ENCODE assay signal across 15 mouse cellular contexts in genomic region chr1:42710234-42710633, GRCm38 (mm10). TPM values are rescaled to one million over a fixed set of nuclear protein-coding genes. Genes with fewer than 3 reads are reported as not detected.
A peak's percentile ranks its signal among the peaks of the same experiment; 100 is the strongest.
DNase-seq lines count a peak whose midpoint lies in the region; ATAC-seq and TF ChIP-seq lines count a peak whose summit lies in the region.
"Had no signal": no experiment of that assay in that cellular context is flagged by ENCODE, and none has a peak within 500 bp of the region (broad histone marks: within the 10 kb centered on the region; RNA-seq: fewer than 3 reads in every experiment).

No protein-coding gene starts in this region.

- no peak for ATAC-seq in neural tube, embryonic 11.5 days (ENCODE audit: insufficient read depth, low FRiP score, low TSS enrichment)
- ATAC-seq in granulocyte monocyte progenitor cell, adult 5-6 weeks (replicated peaks; ENCODE audit: poor library complexity, severe bottlenecking): peak; percentile 55
- no peak for ATAC-seq in midbrain, embryonic 11.5 days (ENCODE audit: low FRiP score)
- no peak for ATAC-seq in stomach, postnatal 0 days (ENCODE audit: low FRiP score, low TSS enrichment)
- ATAC-seq: Patski had no signal

- H3K4me1 ChIP-seq in neural tube, embryonic 11.5 days (ENCODE audit: control insufficient read depth, insufficient read depth, low read length): peaks cover 23% of the 10 kb centered on the region
- peaks cover 69% of the 10 kb centered on the region for H3K4me1 ChIP-seq in midbrain, embryonic 11.5 days (ENCODE audit: control insufficient read depth, insufficient read depth, low read length)
- H3K4me1 ChIP-seq in stomach, postnatal 0 days (replicated peaks; ENCODE audit: control insufficient read depth, insufficient read depth): peaks cover 6% of the 10 kb centered on the region
- H3K4me1 ChIP-seq: liver, embryonic 15.5 days had no signal

- no peak overlapping the region for H3K27ac ChIP-seq in neural tube, embryonic 11.5 days (ENCODE audit: low read depth, low read length)
- no peak overlapping the region for H3K27ac ChIP-seq in midbrain, embryonic 11.5 days (ENCODE audit: low read depth, low read length)
- no peak overlapping the region for H3K27ac ChIP-seq in stomach, postnatal 0 days (replicated peaks)
- H3K27ac ChIP-seq: liver, embryonic 15.5 days had no signal

- TF ChIP-seq CTCF in stomach, postnatal 0 days (IDR thresholded peaks at IDR 0.05; ENCODE audit: low read depth): no peak

- H3K9ac ChIP-seq in neural tube, embryonic 11.5 days (ENCODE audit: low read length): peak overlapping the region; percentile 37; the same call in 1 of the 2 replicates
- peak overlapping the region; percentile 94 for H3K9ac ChIP-seq in midbrain, embryonic 11.5 days (ENCODE audit: low read length)
- H3K9ac ChIP-seq in stomach, postnatal 0 days (ENCODE audit: low read length): no peak overlapping the region
- H3K9ac ChIP-seq: liver, embryonic 15.5 days had no signal

- H3K36me3 ChIP-seq in neural tube, embryonic 11.5 days (ENCODE audit: control insufficient read depth, insufficient read depth, low read length): no peaks in the 10 kb centered on the region
- no peaks in the 10 kb centered on the region for H3K36me3 ChIP-seq in midbrain, embryonic 11.5 days (ENCODE audit: control insufficient read depth, insufficient read depth, low read length)
- H3K36me3 ChIP-seq in stomach, postnatal 0 days (ENCODE audit: control insufficient read depth, insufficient read depth, low read length): no peaks in the 10 kb centered on the region
- H3K36me3 ChIP-seq: liver, embryonic 15.5 days had no signal

- peak overlapping the region; percentile 40; the same call in 1 of the 2 replicates for H3K4me3 ChIP-seq in neural tube, embryonic 11.5 days (ENCODE audit: low read depth, low read length)
- H3K4me3 ChIP-seq in midbrain, embryonic 11.5 days (ENCODE audit: low read depth, low read length): peak overlapping the region; percentile 68
- no peak overlapping the region for H3K4me3 ChIP-seq in stomach, postnatal 0 days (ENCODE audit: low read depth, low read length)
- H3K4me3 ChIP-seq: liver, embryonic 15.5 days had no signal

- TF ChIP-seq EP300 in stomach, postnatal 0 days (optimal IDR thresholded peaks at IDR 0.05): no peak

- H3K27me3 ChIP-seq in neural tube, embryonic 11.5 days (ENCODE audit: control insufficient read depth, insufficient read depth, low read length): peaks cover 35% of the 10 kb centered on the region
- no peaks in the 10 kb centered on the region; the same call in 1 of the 2 replicates for H3K27me3 ChIP-seq in midbrain, embryonic 11.5 days (ENCODE audit: control insufficient read depth, insufficient read depth, low read length)
- H3K27me3 ChIP-seq in stomach, postnatal 0 days (ENCODE audit: control insufficient read depth, insufficient read depth, low read length): peaks cover 26% of the 10 kb centered on the region
- H3K27me3 ChIP-seq: Patski had no signal

- no peak for DNase-seq in neural tube, embryonic 11.5 days (ENCODE audit: low spot score)
- DNase-seq in neural tube, embryonic 10.5 days (ENCODE audit: extremely low spot score, low spot score): no peak
- peak; percentile 83 for DNase-seq in midbrain, embryonic 11.5 days (ENCODE audit: low spot score, missing footprints)
- no peak for DNase-seq in testis, postnatal 10 days (ENCODE audit: low spot score)
- no peak for DNase-seq in stomach, postnatal 0 days (ENCODE audit: low spot score)
- DNase-seq in adrenal gland, adult (ENCODE audit: inconsistent age in 2 of 2, low spot score in 1 of 2): no peak
- DNase-seq: adrenal gland, postnatal 10 days; cerebellum, postnatal 36 days; gastrocnemius, postnatal 36 days; heart, postnatal 10 days; lung, postnatal 4 days had no signal

- no peaks in the 10 kb centered on the region for H3K9me3 ChIP-seq in neural tube, embryonic 11.5 days (ENCODE audit: control insufficient read depth, low read length)
- no peaks in the 10 kb centered on the region for H3K9me3 ChIP-seq in midbrain, embryonic 11.5 days (ENCODE audit: control insufficient read depth, low read length)
- no peaks in the 10 kb centered on the region for H3K9me3 ChIP-seq in stomach, postnatal 0 days (ENCODE audit: control insufficient read depth, low read length)
- H3K9me3 ChIP-seq: liver, embryonic 15.5 days had no signal

- WGBS in neural tube, embryonic 11.5 days: 11% methylated on average over 4 of the region's 4 CpGs
- 19% methylated on average over 4 of the region's 4 CpGs for WGBS in midbrain, embryonic 11.5 days
- 17% methylated on average over 4 of the region's 4 CpGs for WGBS in stomach, postnatal 0 days

- H3K4me2 ChIP-seq in neural tube, embryonic 11.5 days (ENCODE audit: low read depth): peak overlapping the region; percentile 42
- peak overlapping the region; percentile 76 for H3K4me2 ChIP-seq in midbrain, embryonic 11.5 days
- no peak overlapping the region for H3K4me2 ChIP-seq in stomach, postnatal 0 days (replicated peaks; ENCODE audit: low read depth)
- H3K4me2 ChIP-seq: liver, embryonic 15.5 days had no signal

RNA-seq across cellular contexts. Expression of gene Pou3f3, which starts 14.7 kb away (rescaled TPM):
- 11.4 and 11.9 TPM in 2 replicates for polyA plus RNA-seq in neural tube, embryonic 11.5 days (2014; fragmentation: Nextera tagmentation; extraction: Ambion mirVana)
- not detected in 2 replicates for total RNA-seq in granulocyte monocyte progenitor cell, adult 5-6 weeks (2014; fragmentation: Nextera tagmentation)
- total RNA-seq in granulocyte monocyte progenitor cell, adult 5-6 weeks (2017): not detected in 2 replicates
- 26.3 and 27.9 TPM in 2 replicates for polyA plus RNA-seq in midbrain, embryonic 11.5 days (2014; fragmentation: Nextera tagmentation; extraction: Ambion mirVana)
- polyA plus RNA-seq in stomach, postnatal 0 days (2015; fragmentation: Nextera tagmentation; extraction: Ambion mirVana): 0.02 TPM in 1 of 2 replicates, not detected in the other
- total RNA-seq: gastrocnemius, postnatal 36 days; heart, postnatal 10 days; neutrophil, adult 5-6 weeks had no signal

Comparison
In these comparisons a context has a peak if more than half of its experiments do, and no peak if none do; other contexts are left out.
1. RNA of gene Pou3f3, which starts 14.7 kb away (polyA plus RNA-seq): 26.3 to 27.9 TPM in midbrain, embryonic 11.5 days and 11.4 to 11.9 TPM in neural tube, embryonic 11.5 days; 0.02 TPM in stomach, postnatal 0 days; every median in the first group is over 10 times any median in the second.